ENCODE assay signal across 9 mouse cellular contexts in genomic region chr5:148969648-148970047, GRCm38 (mm10). TPM values are rescaled to one million over a fixed set of nuclear protein-coding genes. Genes with fewer than 3 reads are reported as not detected.
DNase-seq lines count a peak whose midpoint lies in the region; ATAC-seq and TF ChIP-seq lines count a peak whose summit lies in the region.
"Had no signal": no experiment of that assay in that cellular context is flagged by ENCODE, and none has a peak within 500 bp of the region (broad histone marks: within the 10 kb centered on the region; RNA-seq: fewer than 3 reads in every experiment).

No protein-coding gene starts in this region.

- H3K27me3 ChIP-seq in liver, adult 2 months (ENCODE audit: control insufficient read depth, insufficient read depth, low read length): no peaks in the 10 kb centered on the region
- H3K27me3 ChIP-seq in liver, postnatal 0 days (ENCODE audit: insufficient read depth, low read length): no peaks in the 10 kb centered on the region
- no peaks in the 10 kb centered on the region for H3K27me3 ChIP-seq in kidney, embryonic 15.5 days
- H3K27me3 ChIP-seq in stomach, embryonic 16.5 days (ENCODE audit: control insufficient read depth, insufficient read depth, low read length): no peaks in the 10 kb centered on the region

- no peak for TF ChIP-seq POLR2A in liver, adult 2 months (IDR thresholded peaks at IDR 0.05; ENCODE audit: extremely low read depth, insufficient read depth, low read length)

- no peaks in the 10 kb centered on the region for H3K36me3 ChIP-seq in liver, adult 2 months (ENCODE audit: control insufficient read depth, insufficient read depth, low read length)
- no peaks in the 10 kb centered on the region for H3K36me3 ChIP-seq in liver, postnatal 0 days (replicated peaks; ENCODE audit: insufficient read depth, low read length)
- H3K36me3 ChIP-seq in kidney, embryonic 15.5 days: no peaks in the 10 kb centered on the region
- H3K36me3 ChIP-seq in stomach, embryonic 16.5 days (ENCODE audit: control insufficient read depth, insufficient read depth, low read length): no peaks in the 10 kb centered on the region
- H3K36me3 ChIP-seq: G1E had no signal

- H3K4me1 ChIP-seq in liver, adult 2 months (ENCODE audit: control insufficient read depth, insufficient read depth, low read length): peaks cover 22% of the 10 kb centered on the region
- H3K4me1 ChIP-seq in liver, postnatal 0 days (ENCODE audit: insufficient read depth): peaks cover 45% of the 10 kb centered on the region
- H3K4me1 ChIP-seq in kidney, embryonic 15.5 days: peaks cover 51% of the 10 kb centered on the region
- peaks cover 24% of the 10 kb centered on the region for H3K4me1 ChIP-seq in stomach, embryonic 16.5 days (ENCODE audit: control insufficient read depth, insufficient read depth, low read length)

- no peak for TF ChIP-seq EP300 in liver, postnatal 0 days (IDR thresholded peaks at IDR 0.05; ENCODE audit: low read depth)

- H3K4me3 ChIP-seq in liver, adult 2 months (ENCODE audit: insufficient read depth, low read depth, low read length): no peak overlapping the region
- no peak overlapping the region for H3K4me3 ChIP-seq in liver, postnatal 0 days (ENCODE audit: low read depth, low read length)
- H3K4me3 ChIP-seq in kidney, embryonic 15.5 days (replicated peaks): no peak overlapping the region
- no peak overlapping the region for H3K4me3 ChIP-seq in stomach, embryonic 16.5 days (replicated peaks; ENCODE audit: low read length)

- no peak for DNase-seq in liver, adult 2 months (ENCODE audit: extremely low read depth, low read depth, low spot score)
- DNase-seq in liver, postnatal 0 days: no peak
- DNase-seq in layer of hippocampus, postnatal 25 days (ENCODE audit: extremely low spot score in 1 of 2, low spot score in 1 of 2): no peak
- no peak for DNase-seq in natural killer cell, adult 2 months (ENCODE audit: low spot score in 2 of 2)

- no peak for TF ChIP-seq CTCF in liver, adult 2 months (IDR thresholded peaks at IDR 0.05; ENCODE audit: low read depth, low read length)
- no peak for TF ChIP-seq CTCF in liver, postnatal 0 days (IDR thresholded peaks at IDR 0.05; ENCODE audit: low read depth)

- no peak for ATAC-seq in liver, postnatal 0 days
- ATAC-seq in granulocyte monocyte progenitor cell, adult 5-6 weeks (replicated peaks; ENCODE audit: poor library complexity, severe bottlenecking): peak; percentile 43
- peak; percentile 63 for ATAC-seq in kidney, embryonic 15.5 days (replicated peaks; ENCODE audit: low FRiP score)
- ATAC-seq in stomach, embryonic 16.5 days (ENCODE audit: insufficient read depth, low FRiP score): peak; percentile 34; the same call in 1 of the 2 replicates
- ATAC-seq in inflammation-experienced regulatory T-cells, adult 6 months: no peak

- H3K9ac ChIP-seq in liver, adult 2 months (ENCODE audit: low read depth, low read length): no peak overlapping the region
- no peak overlapping the region for H3K9ac ChIP-seq in liver, postnatal 0 days (replicated peaks)
- H3K9ac ChIP-seq in kidney, embryonic 15.5 days: no peak overlapping the region
- no peak overlapping the region for H3K9ac ChIP-seq in stomach, embryonic 16.5 days (ENCODE audit: low read length)

- no peaks in the 10 kb centered on the region for H3K79me2 ChIP-seq in liver, adult 2 months (ENCODE audit: control insufficient read depth, insufficient read depth, low read length)

- no peaks in the 10 kb centered on the region for H3K9me3 ChIP-seq in liver, postnatal 0 days (ENCODE audit: low read length)
- H3K9me3 ChIP-seq in kidney, embryonic 15.5 days (replicated peaks): no peaks in the 10 kb centered on the region
- H3K9me3 ChIP-seq in stomach, embryonic 16.5 days (replicated peaks; ENCODE audit: control insufficient read depth, low read length): no peaks in the 10 kb centered on the region

- no peak overlapping the region for H3K4me2 ChIP-seq in liver, postnatal 0 days (ENCODE audit: low read depth, low read length)
- H3K4me2 ChIP-seq in kidney, embryonic 15.5 days: 0 out of 2 replicates have a peak overlapping the region, but pooled peaks have one; percentile 32
- no peak overlapping the region for H3K4me2 ChIP-seq in stomach, embryonic 16.5 days (ENCODE audit: low read depth, low read length)

- H3K27ac ChIP-seq in liver, adult 2 months (replicated peaks; ENCODE audit: insufficient read depth, low read depth, low read length): peak overlapping the region; percentile 67; the same call in 1 of the 2 replicates
- H3K27ac ChIP-seq in liver, postnatal 0 days (ENCODE audit: low read depth): no peak overlapping the region
- H3K27ac ChIP-seq in kidney, embryonic 15.5 days: peak overlapping the region; percentile 86
- peak overlapping the region; percentile 60; the same call in 1 of the 2 replicates for H3K27ac ChIP-seq in stomach, embryonic 16.5 days (ENCODE audit: low read length)

- 70% methylated on average over 9 of the region's 9 CpGs for WGBS in liver, adult 2 months
- 43% methylated on average over 9 of the region's 9 CpGs for WGBS in liver, postnatal 0 days (ENCODE audit: insufficient replicate concordance)
- WGBS in kidney, embryonic 15.5 days: 25% methylated on average over 9 of the region's 9 CpGs
- 43% methylated on average over 9 of the region's 9 CpGs for WGBS in stomach, embryonic 16.5 days

RNA-seq across cellular contexts. Expression of gene Gm42791, which starts 25.3 kb away (rescaled TPM):
- total RNA-seq in liver, adult 2 months (2014; rRNA removed): not detected in 2 replicates
- not detected in 2 replicates for polyA plus RNA-seq in liver, adult 2 months (2012; rRNA removed)
- 0.42 TPM in 1 of 2 replicates, not detected in the other for polyA plus RNA-seq in liver, postnatal 0 days (2015; fragmentation: Nextera tagmentation; extraction: Ambion mirVana)
- 4.6 TPM in 1 of 2 replicates, not detected in the other for total RNA-seq in granulocyte monocyte progenitor cell, adult 5-6 weeks (2014; fragmentation: Nextera tagmentation)
- total RNA-seq in granulocyte monocyte progenitor cell, adult 5-6 weeks (2017): 3.8 TPM in 1 of 2 replicates, not detected in the other
- 3.2 TPM in 1 of 2 replicates, not detected in the other for polyA plus RNA-seq in kidney, embryonic 15.5 days (2015; fragmentation: Nextera tagmentation; extraction: Ambion mirVana)
- 1.6 and 2.2 TPM in 2 replicates for polyA plus RNA-seq in stomach, embryonic 16.5 days (2015; fragmentation: Nextera tagmentation; extraction: Ambion mirVana)
- not detected for polyA plus RNA-seq in inflammation-experienced regulatory T-cells, adult 6 months (2017; shearing (Covaris generic))
- total RNA-seq in layer of hippocampus, postnatal 25 days (2021): 10 to 100 TPM; 18.9 to 21.1 TPM
- total RNA-seq: G1E had no signal
- polyA plus RNA-seq: G1E had no signal

RNA-seq across cellular contexts. Expression of gene Katnal1, which starts 40.5 kb away (rescaled TPM):
- total RNA-seq in liver, adult 2 months (2014; rRNA removed): 3.9 and 4.2 TPM in 2 replicates
- polyA plus RNA-seq in liver, adult 2 months (2012; rRNA removed): 1.5 and 2.0 TPM in 2 replicates
- 4.3 and 4.8 TPM in 2 replicates for polyA plus RNA-seq in liver, postnatal 0 days (2015; fragmentation: Nextera tagmentation; extraction: Ambion mirVana)
- total RNA-seq in granulocyte monocyte progenitor cell, adult 5-6 weeks (2014; fragmentation: Nextera tagmentation): 4.4 and 4.6 TPM in 2 replicates
- total RNA-seq in granulocyte monocyte progenitor cell, adult 5-6 weeks (2017): 4.4 and 9.3 TPM in 2 replicates
- polyA plus RNA-seq in kidney, embryonic 15.5 days (2015; fragmentation: Nextera tagmentation; extraction: Ambion mirVana): 10.1 and 13.7 TPM in 2 replicates
- polyA plus RNA-seq in stomach, embryonic 16.5 days (2015; fragmentation: Nextera tagmentation; extraction: Ambion mirVana): 10.5 and 11.0 TPM in 2 replicates
- polyA plus RNA-seq in inflammation-experienced regulatory T-cells, adult 6 months (2017; shearing (Covaris generic)): 1 to 10 TPM; 2.1 to 3.7 (median 3.7) TPM
- 10 to 100 TPM; 60.1 to 63.6 TPM for total RNA-seq in layer of hippocampus, postnatal 25 days (2021)
- polyA plus RNA-seq: G1E had no signal

Comparison
In these comparisons a context has a peak if more than half of its experiments do, and no peak if none do; other contexts are left out.
1. ATAC-seq: peak in granulocyte monocyte progenitor cell, adult 5-6 weeks (single experiment), kidney, embryonic 15.5 days (single experiment) and stomach, embryonic 16.5 days (single experiment); none in liver, postnatal 0 days (single experiment) and inflammation-experienced regulatory T-cells, adult 6 months (single experiment).